Mouse (Mus musculus): ENCODE data around the gene Isx. TPM values are rescaled to one million over a fixed set of nuclear protein-coding genes. Genes with fewer than 3 reads are reported as not detected.

Isx gene
- 0.19 TPM in 1 of 2 replicates, not detected in the other for total RNA-seq (2021)
- long read RNA-seq, experiment 1 = 0 reads
- long read RNA-seq, experiment 2 = 0 reads

- no peak for DNase-seq
Measured at GRCm38 (mm10) chr8:74872940-74873339, at the start of gene Isx. TSS of gene Isx (plus strand) at chr8:74873173.

DNA sequence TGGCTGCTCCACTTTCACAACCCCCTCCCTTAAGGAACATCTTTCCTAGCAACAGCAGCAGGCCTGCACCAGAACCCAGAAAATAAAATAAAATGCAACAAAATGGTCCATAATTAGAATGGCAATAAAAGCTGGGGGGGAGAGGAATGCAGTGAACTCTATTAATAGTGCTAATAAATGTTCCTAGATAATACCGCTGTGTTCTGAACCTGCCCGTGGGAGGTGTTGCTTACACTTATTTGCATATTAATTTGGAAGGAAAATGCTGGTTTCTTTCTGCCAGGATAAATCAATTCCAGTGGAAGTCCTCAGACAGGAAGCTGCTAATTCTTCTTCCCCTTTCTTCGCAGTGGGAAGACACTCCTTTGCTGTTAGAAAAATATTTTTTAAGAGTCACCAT, 45.3 kb upstream of the Isx start:
- DNase-seq = no peak

GRCm38 (mm10) chr8:74831322-74831721, 41.7 kb upstream of the Isx start:
- DNase-seq = no peak

DNA sequence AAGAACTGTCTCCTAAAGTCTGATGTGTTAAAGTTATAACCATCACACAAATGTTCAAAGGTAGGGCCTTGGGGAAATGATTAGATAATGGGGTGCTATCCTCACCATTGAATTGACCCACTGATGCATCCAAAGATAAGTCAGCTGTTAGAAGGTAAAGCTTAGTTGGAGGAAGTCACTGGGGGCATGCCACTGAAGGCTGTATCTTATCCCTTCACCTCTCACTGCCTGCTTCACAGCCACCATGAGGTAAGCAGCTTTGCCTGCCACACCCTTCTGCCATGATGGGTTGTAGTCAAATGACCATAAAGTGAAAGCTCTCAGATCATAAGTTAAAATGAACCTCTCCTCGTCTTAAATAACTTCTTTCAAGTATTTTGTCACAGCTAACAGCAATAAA, 38.7 kb upstream of the Isx start:
- DNase-seq = no peak

GRCm38 (mm10) chr8:74847376-74848048, 25.5 kb upstream of the Isx start:
- no peak for DNase-seq

- no peak for DNase-seq
Measured at GRCm38 (mm10) chr8:74848707-74849106, 24.3 kb upstream of the Isx start.

- no peak for DNase-seq
Measured at GRCm38 (mm10) chr8:74850971-74851370, 22.0 kb upstream of the Isx start.

- DNase-seq = peak; percentile 21
Measured at GRCm38 (mm10) chr8:74851837-74852236, 21.1 kb upstream of the Isx start.

- peak; percentile 30 for DNase-seq
Measured at GRCm38 (mm10) chr8:74853488-74853887, 19.5 kb upstream of the Isx start.

DNA sequence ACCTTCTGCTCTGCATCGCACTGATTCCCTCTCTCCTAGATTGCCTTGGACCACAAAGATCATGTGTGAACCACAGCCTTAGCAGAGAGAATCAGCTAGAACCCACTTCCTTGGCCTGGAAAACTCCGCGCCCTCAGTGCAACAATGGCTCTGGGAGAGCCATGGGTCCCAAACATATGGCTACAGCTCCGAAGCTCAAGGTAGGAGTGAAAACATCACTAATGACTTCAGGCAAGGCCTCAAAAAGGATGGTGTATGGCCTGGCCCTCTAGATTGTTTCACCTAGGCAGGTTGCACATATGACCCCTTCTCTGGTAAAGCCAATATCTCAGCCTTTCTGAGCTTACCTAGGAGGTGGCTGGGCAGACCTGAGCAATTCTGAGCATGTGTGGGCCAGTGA, 18.2 kb upstream of the Isx start:
- DNase-seq = no peak

GRCm38 (mm10) chr8:74855341-74855740, 17.6 kb upstream of the Isx start:
- no peak for DNase-seq

DNA sequence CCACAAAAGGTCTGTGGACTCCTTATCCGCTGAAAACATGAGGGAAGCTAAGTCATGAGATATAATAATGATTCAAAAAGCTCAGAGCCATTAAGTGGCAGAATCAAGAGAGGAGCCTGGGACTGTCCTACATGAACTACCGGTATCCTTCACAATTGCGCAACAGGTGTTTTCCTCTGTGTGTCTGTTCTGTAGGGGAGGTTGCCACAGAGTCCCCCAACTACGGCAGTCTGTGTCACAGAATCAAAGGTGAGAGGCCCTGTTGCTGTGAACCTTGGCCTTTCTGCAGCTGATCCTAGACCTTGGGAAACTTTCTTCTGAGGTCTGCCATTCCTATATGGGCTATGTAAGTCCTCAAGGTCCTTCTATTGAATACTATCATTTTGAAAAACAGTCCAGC, 13.7 kb upstream of the Isx start:
- DNase-seq = no peak

DNA sequence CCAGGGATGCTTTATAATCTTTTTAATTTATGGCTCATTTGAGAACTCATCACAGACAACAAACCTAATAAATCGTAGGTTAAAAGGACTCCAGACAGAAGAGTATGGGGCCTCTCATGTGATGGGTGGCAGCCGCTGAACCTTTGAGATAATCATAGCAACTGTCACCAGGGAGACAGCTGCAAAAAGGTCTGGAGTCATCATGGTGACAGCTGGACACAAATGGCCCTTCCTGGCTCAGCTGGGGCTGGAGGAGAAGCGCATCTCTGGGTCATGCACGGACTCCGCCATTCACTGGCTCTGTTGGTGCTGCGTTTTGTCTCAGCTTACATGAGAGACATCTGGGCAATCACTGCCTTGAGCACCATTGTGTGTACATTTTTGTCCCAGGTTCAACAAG, 12.5 kb upstream of the Isx start:
- DNase-seq = no peak

DNA sequence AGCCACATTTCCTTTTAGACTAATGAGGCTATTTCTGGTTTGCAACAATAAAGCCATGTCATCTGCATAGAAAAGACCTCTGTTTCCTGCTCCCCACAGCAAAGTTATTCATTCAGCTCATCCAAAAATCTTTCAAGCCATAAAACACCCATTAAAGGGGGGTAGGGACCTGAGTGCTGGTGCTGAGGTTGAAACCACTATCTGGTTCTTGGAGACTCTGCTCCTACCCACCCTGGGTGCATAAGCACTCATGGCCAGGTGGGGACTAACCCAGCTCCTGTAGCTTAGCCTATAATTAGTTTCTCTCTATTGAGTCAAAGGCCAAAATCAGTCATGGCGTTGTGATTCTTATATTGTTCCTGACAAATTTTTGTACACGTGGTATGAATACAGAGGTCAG, 10.4 kb upstream of the Isx start:
- DNase-seq = no peak

DNA sequence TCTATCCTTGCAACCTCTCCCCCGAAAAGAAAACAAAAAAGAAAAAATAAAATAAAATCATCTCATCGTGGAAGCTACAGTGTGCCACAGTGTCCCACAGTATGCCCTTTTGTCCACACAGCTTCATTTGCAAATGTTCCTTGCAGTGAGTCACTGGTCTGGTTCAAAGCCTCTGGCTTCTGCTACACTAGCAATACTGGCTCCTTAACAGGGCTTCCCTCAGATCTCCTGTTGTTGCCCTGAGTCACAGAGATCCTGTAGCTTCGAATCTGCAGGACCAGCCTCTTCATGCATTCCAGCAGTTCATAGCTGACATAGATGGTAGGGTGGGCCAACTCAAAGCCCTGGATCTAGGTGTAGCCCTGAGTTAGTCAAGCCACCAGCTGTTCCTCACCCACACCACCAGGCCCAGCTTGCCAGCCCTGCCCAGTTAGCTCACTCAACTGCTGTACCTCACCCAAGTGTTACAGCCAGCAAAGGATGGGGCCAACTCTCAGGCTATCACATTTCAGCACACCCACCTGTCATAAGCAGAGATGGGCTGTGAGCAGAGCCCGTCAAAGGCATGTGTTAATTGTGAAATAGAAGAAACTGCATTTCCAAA, 2.5 kb upstream of the Isx start:
- DNase-seq = peak; percentile 19

DNA sequence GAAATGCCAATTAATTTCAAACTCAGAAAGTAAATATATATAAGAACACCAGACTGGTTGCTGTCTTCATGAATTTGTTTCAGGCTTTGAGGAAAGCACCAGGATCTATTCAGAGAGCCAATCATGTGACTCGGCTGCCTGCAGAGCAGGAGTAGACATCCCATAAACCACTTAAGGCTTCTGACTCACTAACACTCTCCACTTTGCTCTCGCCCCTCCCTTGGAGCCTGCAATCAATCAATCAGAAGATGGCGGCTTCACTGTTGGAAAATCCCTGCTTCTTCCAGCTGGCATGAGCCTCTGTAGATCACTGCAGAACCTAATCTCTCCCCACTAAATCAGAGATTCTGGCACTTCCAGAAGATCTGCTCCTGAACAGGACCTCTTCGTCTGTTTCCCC, 1.3 kb upstream of the Isx start:
- peak; percentile 19 for DNase-seq

GRCm38 (mm10) chr8:74872151-74872823, 686 bp upstream of the Isx start:
- DNase-seq = no peak

DNA sequence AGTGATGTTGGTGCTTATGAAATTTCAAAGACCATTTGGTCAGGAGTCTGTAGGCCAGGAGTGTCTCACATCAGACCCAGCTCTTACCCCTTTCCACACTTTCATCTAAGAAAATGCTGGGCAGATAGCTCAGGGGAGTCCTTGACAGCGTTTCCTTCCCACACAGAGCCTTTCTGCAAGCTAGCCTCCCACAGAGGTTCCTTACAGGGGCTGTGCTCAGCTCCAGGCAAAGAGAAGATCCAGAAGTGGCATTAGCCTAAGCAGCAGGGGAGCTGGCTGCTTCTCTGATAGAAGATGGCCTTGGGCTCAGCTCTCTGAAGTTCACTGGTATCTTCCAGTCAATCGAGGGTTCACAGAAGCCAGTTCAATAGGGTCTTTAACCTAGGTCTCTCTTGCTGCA, 1.6 kb downstream of the Isx start:
- no peak for DNase-seq

DNA sequence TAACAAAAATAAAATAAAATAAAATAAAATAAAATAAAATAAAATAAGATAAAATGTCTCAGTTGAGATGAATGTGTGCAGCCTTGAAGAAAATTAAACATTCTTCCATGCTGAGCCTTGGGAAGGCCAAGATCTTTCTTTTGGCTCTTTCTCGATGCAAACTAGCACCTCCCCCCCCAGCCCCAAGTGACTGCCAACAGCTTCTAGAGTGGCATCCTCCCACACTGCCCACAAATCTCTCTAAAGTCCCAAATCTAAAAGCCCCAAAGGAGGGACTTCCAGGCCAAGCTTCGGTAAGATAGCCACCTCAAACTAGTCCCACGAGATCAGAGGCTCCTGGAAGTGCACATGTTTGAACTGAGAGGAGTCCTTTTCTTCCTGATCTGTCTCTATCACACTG, 5.7 kb downstream of the Isx start:
- DNase-seq = no peak

DNA sequence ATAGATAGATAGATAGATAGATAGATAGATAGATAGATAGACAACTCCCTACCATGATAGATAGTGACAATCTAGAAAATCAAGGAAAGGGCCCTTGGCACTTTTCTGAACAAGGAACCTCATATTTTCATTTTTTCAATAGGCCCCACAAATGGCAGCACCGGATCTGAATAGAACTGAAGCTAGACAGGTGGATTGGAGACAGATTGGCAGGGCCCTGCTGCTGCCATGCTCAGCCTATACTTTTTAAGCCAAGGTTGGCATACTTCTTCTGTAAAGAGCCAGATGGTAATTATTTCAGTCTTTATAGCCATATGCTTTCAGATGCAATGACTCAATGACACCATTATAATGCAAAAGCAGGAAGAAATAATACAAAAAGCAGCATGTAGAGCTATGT, 15.8 kb downstream of the Isx start:
- DNase-seq = no peak

GRCm38 (mm10) chr8:74891030-74891429, 18.1 kb downstream of the Isx start:
- no peak for DNase-seq

- DNase-seq = no peak
Measured at GRCm38 (mm10) chr8:74896302-74896701, 23.3 kb downstream of the Isx start.

DNA sequence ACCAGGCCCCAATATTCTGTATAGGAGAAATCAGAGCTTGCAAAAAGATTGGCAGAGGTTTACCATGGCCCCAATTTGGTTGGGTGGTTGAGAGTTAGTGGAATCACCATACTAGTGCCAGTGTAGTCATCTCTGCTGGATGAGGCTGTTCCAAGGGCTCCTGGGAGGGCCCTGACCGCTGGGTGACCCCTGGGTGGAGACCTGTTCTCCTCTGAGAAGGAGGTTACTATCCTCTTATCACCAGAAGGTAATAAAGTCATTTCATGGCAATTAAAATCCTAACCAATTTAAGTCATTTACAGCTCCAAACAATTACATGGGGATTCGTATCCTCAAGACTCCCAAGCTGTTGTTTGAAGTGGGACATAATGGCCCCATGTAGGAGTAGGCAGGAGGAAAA, 24.3 kb downstream of the Isx start:
- DNase-seq = no peak

DNA sequence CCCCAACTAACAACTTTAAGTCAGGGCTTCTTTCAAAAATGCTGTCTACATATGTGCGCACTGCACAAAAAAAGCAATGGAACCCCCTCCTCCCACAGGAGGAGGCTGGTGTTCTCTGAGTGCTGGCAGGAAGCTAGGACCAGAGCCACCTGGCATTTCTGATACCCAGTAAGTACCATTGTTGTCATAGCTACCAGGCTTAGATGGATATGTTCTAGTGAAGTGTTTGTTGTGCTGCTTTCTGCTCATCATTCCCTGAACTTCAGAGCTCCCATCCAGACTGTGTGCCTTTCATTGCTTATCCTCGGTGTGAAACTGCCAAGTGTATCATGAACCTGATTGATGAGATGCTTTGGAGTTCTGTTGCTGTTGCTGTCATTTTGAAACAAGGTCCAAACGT, 26.8 kb downstream of the Isx start:
- no peak for DNase-seq
